Mouse (Mus musculus) testis, adult 2 months (tissue): Measurements from ENCODE around the gene Tom1.

ENCODE experiments used
- CTCF ChIP-seq: fragments of 200-500 bp; IDR thresholded peaks from 2 replicates; pipeline ENCODE4 v1.5.1; 2012; ENCODE audit warnings: low read depth, mild to moderate bottlenecking, inconsistent platforms, low read length, moderate library complexity; ENCODE audit not compliant: control insufficient read depth, insufficient read depth, insufficient replicate concordance
- POLR2A ChIP-seq: fragments of 200-500 bp; IDR thresholded peaks from 2 replicates; pipeline ENCODE4 v1.6.1; 2012; ENCODE audit warnings: low read depth, mild to moderate bottlenecking, inconsistent platforms, low read length, moderate library complexity; ENCODE audit not compliant: control insufficient read depth

GRCm38 (mm10) chr8:75055673-75056072, 22.2 kb downstream of the Tom1 start:
- TF ChIP-seq CTCF, result no peak
- no peak for TF ChIP-seq POLR2A
